Mouse (Mus musculus) adrenal gland, postnatal 36 days (tissue): ENCODE data around the gene Ubac1. TPM values are rescaled to one million over a fixed set of nuclear protein-coding genes. Genes with fewer than 3 reads are reported as not detected.

ENCODE experiments used
- DNase-seq, 2 experiments: peaks; one replicate each; pipeline ENCODE4 v3.0.0; 2021; ENCODE audit warnings: mixed read lengths in 1 of 2
- total RNA-seq, 2 experiments: library from RNA; stranded (reverse); gene quantifications; 2 replicates each; pipeline ENCODE4 v1.2.3; 2021

Gene Ubac1
- total RNA-seq, 2 experiments from 2014 or later, result 38.1 to 38.8 TPM

- peak in 1 of 2 experiments; percentile 25 for DNase-seq
Observed at GRCm38 (mm10) chr2:26024138-26025075, 2.9 kb upstream of the Ubac1 start.

DNA sequence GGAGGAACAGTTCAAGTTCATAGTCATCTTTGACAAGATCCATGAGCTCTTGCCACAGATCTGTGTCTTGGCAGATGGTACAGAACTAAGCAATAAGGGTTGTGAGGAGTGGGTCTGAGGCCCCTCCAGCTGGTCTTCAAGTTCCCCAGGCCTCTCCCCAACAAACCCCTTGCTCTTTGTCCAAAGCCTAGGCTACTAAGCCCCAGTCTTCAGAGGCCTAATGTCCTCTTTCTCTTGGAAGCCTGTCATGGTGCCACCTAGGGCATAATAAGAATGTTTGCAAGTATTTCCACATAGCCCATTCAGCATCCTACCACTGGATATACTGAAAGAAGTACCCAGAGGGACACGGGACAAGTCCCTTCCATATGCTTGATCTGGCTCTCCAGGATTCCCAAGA is 1.1 kb upstream of the Ubac1 start:
- no peak for DNase-seq

DNA sequence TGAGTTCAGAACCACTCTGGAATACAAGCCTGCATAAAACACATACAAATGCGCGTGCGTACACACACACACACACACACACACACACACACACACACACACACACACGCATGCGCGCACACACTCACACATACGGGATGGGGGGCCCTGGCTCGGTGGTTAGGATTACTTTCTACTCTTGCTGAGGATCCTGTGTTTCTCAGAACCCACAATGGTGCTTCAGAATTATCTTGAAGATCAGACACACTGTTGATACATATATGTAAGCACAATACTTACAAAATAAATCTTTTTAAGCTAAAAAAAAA is 665 bp upstream of the Ubac1 start:
- DNase-seq, result no peak

DNA sequence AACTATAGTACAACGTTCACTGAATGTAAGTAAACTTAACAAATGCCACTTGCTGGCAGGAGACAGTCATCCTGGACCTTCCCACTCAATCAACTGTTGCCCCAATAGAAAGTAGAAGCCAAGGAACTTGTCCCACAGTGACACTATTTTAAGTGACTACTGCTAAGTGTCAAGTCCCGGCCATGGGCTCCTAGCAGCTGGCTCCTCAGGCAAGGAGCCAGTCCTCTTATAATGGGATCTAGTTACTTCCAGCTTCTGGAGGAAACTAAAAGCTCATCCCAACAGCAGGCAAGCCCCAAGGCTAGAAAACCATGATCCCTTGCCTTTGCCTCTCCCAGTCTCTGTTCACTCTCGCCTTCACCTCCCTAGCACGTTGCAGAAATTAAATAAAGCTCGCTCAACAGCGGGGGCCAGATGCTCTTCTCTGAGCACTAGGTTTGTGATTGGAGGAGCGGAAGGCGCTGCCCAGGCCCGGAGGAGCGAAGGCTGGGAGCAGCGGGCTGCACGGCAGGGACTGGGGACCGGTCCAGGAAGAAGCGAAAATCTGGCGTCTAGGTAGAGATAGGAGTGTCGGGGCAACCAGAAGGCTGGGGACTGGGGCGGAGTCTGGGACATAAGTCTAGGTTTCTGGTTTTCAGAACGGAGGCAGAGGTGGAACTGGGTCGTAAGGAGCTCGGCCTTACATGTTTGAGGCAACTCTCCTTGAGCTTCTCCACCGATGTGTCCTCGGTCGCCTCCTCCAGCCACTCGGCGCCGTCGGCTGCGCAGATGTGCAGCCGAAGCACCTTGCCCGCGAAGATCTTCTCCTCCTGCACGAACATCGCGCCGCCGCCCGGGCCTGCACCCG is 610 bp downstream of the Ubac1 start:
- DNase-seq, result peak; percentile 55 to 67

DNA sequence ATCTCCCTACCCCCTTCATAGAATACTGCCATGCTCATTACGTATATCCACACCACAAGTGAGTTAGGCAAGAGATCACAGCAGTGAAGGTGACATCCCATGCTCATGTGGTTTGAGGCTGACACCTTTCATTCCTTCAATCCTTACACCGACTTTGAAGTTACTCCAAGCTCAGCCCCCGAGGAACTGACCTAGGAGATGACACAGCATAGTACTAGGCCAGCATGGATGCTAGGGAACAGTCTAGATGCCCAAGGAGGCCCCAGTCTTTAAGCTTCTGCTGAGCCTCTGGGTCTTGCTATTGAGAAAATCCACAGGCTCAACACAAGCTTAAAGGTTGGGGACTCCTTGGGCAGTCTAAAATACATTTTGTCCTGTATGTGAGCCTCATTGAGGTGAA is 1.6 kb downstream of the Ubac1 start:
- DNase-seq, result no peak

DNA sequence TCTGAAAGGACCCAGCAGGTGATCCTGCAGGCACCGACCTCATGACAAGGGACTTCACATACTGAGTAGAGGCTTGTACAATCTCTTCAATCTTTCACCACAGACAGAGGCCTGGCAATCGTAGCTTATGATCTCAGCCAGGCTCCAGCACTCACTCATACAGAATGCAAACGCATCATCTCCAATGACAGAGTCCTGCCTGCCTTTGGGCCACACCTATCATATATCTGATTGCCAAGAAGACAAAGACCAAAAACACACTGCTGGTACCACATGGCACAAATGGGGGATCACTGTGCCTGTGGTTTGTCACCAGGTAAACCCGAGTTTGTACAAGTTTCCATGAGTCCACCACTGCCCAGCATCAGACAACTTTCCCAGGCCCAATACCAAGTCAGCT is 4.2 kb downstream of the Ubac1 start:
- no peak for DNase-seq

DNA sequence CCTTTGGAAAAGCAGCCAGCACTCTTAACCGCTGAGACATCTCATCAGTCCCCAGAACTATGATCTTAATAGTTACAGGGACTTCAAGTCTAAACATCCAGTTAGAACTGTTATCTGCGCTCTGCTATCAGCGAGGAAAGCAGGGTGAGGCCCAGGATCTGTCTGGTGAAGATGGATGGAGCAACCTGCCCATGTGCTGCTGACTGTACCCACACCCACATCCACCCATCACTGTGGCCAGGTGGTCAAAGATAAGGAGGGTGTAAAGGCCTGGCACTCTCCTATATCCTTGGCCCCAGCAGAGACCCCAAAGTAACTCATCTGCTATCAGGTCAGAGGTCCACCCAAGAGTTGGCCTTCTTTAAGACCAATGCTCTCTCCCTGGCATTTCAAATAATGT is 7.9 kb downstream of the Ubac1 start:
- no peak for DNase-seq

- no peak for DNase-seq
Observed at GRCm38 (mm10) chr2:26011420-26011819, 10.1 kb downstream of the Ubac1 start.

GRCm38 (mm10) chr2:26002001-26002400 is 19.5 kb downstream of the Ubac1 start:
- DNase-seq, result peak in 1 of 2 experiments; percentile 37

DNA sequence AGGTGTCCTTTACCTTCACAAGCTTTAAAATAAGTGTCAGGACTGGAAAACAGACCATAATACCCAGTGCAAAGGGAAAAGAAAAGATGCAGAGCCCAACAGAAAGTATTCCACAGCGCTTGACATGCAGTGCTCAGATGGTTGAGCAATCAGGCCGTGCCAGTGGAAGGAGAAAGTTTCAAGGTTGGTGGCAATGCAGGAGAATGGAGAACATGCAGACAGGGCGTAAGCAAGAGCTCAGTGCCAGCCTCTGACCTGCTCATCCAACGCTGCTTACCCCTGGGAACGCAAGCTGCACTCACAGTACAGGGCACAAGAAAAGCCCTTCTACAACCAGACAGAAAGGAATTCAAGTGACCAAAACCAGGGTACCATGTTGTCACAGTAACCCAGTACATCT is 20.4 kb downstream of the Ubac1 start:
- DNase-seq, result peak; percentile 30 to 45

DNA sequence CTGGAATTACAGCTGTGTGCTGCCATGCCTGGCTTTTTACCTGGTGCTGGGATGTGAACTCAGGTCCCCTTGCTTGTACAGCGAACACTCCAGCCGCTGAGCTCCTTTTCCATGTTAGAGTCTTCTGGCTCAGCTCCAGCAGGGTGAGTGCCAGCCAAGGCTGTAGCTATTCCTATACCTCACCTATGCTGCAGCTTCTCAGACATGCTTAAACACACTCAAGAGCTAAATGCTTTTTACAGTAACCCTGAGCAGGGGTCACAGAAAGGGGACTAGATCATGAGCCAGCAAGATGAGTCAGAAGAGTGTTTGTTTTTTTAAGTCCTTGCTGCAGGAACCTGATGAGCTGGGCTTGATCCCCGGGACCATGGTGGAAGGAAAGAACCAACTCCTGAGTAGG is 23.8 kb downstream of the Ubac1 start:
- DNase-seq, result peak; percentile 33 to 51

DNA sequence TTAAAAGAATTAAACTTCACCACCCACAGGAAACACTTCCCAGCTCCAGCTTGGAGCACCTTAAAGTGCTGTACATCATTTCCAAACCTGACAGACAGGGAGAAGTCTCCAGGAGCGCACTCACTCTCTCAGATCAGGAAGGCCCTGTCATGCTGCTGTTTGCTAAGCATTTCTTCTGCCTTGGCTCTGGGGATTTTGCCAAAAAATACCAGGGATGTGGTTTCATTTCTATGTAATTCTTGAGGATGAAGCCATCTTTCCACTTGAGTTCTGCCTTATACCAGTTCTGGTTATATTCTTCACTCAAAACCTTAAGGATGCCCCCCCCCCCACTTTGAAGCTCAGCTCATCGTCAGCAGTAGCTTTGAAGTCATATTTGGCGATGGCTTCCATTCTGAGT is 26.8 kb downstream of the Ubac1 start:
- no peak for DNase-seq

- no peak for DNase-seq
Observed at GRCm38 (mm10) chr2:25992285-25992684, 29.3 kb downstream of the Ubac1 start.

- DNase-seq, result no peak
Observed at GRCm38 (mm10) chr2:25989651-25990050, 31.9 kb downstream of the Ubac1 start.

GRCm38 (mm10) chr2:25987817-25988216 is 33.7 kb downstream of the Ubac1 start:
- no peak for DNase-seq

DNA sequence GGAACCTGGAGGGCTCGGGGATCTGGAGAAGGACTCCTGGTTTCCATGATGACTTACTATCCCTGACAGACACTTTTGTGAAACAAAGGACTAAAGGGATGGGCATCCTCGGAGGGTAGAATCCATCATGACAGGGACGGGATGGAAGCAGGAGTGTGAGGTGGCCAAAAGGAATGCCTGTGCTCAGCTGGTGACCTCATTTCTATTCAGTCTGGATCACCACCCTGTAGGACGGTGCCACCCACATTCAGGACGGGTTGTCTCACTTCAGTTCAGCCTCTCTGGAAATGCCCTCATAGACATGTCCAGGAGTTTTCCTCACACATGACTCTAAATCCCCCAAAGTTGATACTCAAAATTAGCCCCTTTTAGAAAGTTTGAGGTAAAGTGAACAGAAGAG is 34.9 kb downstream of the Ubac1 start:
- DNase-seq, result peak; percentile 41 to 56

GRCm38 (mm10) chr2:25983159-25983907 is 38.2 kb downstream of the Ubac1 start, which contains the start of gene Camsap1:
Camsap1 (minus strand) TSS chr2:25983282.
- peak; percentile 100 for DNase-seq

DNA sequence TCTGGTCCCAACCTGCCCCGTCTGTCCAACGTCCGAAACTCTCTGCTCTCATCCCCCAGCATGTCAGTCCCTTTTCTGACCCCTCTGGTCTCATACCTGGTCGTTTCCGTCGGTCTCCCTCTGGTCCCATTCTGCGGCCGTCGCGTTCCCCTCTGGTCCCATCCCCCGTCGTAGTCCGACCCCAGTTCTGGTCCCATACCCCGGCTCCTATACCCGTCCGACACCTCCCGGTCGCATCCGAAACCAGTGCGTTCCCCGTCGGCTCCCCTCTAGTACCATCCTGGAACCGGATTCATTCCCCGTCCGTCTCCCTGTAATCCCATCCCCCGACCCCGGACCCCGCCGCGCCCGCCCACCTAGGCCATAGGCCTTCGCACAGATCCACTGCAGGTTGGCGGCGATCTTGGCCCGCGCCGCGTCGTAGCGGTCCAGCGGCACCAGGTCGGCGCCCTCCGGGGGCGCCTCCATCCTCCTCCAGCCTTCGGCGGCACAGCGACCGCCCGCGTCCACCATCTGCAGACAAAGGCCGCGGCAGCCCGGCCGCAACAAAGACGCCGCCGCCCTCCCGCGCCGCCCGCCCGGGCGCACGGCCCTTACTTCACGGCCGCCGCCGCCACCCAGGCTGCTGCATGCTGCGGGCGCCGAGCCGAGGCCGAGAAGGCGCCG is 39.0 kb downstream of the Ubac1 start:
- peak in 1 of 2 experiments; percentile 26 for DNase-seq

DNA sequence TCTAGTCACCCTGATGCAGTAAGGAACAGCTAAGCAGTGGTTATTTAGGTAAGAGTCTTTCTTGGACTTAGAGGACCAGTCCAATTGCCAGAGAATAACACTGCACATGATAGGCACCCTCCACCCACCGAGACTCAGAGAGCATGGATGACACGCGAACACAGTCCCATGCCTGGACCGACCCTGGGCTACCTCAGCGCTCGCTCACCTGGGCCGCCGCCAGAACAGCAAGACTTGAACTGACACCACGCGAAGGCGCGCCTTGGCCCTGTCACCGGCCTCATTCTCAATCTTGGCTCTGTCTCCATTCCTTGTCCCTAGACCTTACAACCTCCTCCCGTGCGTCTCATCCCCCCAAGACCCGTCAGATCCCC is 39.5 kb downstream of the Ubac1 start:
- peak; percentile 72 to 77 for DNase-seq

DNA sequence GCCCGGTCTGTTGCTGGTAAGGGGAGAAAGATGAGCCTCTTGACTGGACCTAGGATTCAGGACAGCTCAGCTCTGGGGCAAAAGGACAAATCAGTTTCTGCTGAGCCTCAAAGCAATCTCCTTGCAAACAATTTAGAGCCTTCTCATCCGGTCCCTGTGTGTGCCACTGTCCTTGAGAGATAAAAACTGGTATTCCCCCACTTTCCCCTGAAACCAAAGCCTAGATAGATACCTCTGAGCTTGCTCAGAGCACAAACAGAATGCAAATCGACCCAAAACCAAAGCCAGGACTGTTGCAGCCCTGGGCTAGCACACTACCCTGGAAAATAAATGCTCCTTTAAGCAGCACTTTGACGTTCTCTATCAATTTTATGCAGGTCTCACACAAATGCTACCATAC is 42.5 kb downstream of the Ubac1 start:
- peak; percentile 22 to 37 for DNase-seq

DNA sequence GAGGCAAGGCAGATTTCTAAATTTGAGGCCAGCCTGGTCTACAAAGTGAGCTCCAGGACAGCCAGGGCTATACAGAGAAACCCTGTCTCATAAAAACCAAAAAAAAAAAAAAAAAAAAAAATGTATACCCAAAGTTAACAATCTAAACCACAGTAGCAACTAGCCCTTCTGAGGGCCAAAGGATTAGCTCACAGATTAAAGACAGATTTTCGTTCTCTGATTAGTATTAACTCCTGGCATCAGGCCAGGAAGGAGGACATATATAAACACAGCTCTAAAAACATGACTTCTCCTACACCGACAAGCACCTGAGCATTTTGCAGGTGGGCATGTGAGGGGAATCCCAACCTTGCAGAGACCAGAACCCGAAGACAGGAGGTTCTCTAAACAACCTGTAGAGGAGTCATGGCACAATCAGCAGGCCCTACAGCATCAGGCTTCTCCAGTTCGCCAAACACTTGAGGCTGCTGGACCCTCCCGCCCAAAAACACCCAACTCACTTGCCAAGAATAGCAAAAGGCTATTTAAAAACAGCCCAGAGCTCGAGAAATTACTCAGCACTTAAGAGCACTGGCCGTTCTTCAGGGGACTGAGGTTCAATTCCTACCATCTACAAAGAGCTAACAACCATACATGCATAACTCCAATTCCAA is 43.8 kb downstream of the Ubac1 start:
- DNase-seq, result no peak
